Mouse (Mus musculus): ENCODE data around the gene Nek8.
A peak's percentile ranks its signal among the peaks of the same experiment; 100 is the strongest.
"Not testable (repeated sequence)": the region's sequence is repeated elsewhere in the genome, so short reads cannot be mapped to it uniquely, and the experiment has no call there.

The Nek8 gene

GRCm38 (mm10) chr11:78176402-78176862 lies at the start of gene Nek8, which contains the start of gene Tlcd1:
TSS of gene Nek8 (minus strand) at chr11:78176675.
TSS of gene Tlcd1 (plus strand) at chr11:78176711.
- peak; percentile 99 for DNase-seq

GRCm38 (mm10) chr11:78223586-78223985 lies 47.1 kb upstream of the Nek8 start:
- DNase-seq, result no peak

DNA sequence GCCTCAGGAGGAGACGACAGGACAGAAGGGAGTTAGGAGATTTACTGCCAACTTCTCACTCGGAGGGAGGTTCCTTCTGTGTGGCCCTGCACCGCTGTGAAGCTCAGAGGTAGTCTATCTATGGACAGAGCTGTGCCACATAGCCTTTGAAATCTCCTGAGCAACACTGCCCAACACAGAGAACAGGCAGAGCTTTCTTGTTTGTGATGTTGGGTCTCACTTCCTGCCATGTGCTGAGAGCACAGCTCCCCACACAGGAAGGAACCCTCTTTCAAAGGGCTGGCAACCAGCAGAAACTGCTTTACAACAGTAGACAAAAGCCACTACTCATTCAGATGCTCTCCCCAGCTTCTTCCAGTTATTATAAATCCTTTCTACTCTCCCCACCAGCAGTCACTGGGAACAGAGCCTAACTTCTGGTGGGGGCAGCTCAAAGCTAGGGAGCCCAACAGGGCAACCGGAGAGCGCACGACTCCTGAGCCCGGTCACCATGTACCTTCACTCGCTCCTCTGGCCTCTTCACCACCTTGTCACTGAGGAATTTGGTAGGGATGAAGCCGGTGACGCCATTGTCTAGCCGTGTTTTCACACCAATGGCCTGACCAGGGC lies 39.3 kb upstream of the Nek8 start:
- DNase-seq, result no peak

GRCm38 (mm10) chr11:78213086-78213817 lies 36.8 kb upstream of the Nek8 start:
- no peak for DNase-seq

- no peak for DNase-seq
These were observed 35.0 kb upstream of the Nek8 start for GRCm38 (mm10) chr11:78211513-78211912.

- DNase-seq, result no peak
These were observed 34.1 kb upstream of the Nek8 start for GRCm38 (mm10) chr11:78210615-78211014.

DNA sequence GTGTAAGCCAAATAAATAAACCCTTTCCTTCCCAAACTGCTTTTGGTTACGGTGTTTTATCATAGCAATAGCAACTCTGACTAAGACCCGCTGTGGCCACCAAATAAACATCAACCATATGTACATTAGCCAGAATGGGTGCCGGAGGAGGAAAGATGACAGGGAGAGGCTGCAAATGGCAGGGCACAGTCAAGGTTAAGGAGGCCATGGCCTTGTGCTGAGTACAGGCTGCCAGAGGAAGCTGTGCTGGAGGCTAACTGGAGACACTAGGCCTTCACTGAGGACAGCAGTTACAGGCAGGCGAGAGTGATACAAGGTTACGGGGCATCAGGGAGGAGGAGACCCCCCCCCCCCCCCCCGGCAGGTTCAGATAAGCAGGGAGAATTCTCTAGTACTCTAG lies 33.4 kb upstream of the Nek8 start:
- no peak for DNase-seq

DNA sequence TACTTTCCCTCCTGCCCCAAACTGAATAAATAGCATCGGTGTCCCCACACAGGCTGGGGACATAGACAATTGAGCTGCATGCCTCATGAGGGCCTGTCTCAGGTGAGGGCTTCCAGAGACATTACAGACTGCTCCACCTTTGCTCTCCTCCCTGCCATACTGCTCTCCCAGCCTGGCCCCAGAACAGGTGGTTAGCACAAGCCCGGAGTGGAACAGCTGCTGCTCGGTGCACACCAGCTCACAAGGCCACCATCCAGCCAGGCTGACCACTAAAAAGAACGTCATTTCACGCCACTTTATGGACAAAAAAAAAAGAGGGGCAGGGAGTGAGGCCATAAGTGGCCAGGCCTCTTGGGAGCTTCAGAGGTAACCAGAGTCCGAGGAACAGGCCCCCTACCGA lies 30.7 kb upstream of the Nek8 start:
- no peak for DNase-seq

- DNase-seq, result no peak
These were observed 29.1 kb upstream of the Nek8 start for GRCm38 (mm10) chr11:78205361-78206206.

GRCm38 (mm10) chr11:78204287-78204686 lies 27.8 kb upstream of the Nek8 start:
- no peak for DNase-seq

DNA sequence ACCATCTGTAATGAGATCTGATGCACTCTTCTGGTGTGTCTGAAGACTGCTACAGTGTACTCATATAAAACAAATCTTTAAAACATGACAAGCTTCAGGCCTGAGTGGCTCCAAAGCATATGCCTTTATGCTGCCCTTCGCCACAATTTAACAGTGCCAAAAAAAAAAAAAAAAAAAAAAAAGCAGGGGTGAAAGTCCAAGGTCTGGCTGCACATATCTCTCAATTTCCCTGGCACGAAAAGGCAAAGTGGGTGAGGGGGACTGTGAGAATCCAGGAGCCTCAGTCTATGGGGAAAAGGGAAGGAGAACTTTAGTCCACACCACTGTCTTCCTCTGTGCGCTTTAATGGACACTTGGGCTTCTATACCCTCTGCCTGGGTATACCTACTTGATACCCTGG lies 25.9 kb upstream of the Nek8 start:
- no peak for DNase-seq

DNA sequence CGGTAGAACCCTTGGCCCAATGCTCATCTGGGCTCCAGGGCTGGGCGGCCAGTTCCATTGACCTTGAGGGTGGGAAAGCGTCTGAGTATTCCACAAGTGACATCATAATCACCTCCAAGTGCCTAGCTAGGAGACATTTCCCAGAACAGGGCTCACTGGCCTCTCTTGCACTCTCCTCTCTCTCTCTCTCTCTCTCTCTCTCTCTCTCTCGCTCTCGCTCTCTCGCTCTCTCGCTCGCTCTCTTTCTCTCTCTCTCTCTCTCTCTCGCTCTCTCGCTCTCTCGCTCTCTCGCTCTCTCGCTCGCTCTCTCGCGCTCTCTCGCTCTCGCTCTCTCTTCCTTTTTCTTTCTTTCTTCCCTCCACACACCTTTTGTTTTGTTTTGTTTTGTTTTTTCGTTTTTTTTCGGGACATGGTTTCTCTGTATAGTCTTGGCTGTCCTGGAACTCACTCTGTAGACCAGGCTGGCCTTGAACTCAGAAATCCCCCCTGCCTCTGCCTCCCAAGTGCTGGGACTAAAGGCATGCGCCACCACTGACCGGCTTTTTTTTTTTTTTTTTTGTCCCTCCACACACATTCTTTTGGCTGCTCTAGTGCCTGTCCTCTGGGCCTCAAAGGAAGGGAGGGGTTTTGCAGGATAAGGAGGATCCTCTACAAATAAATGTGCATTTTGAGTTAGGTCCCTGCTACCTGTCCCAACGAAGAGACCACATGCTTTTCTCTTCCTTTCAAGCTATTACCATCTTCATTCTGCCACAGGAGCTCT lies 18.8 kb upstream of the Nek8 start:
- no peak for DNase-seq

DNA sequence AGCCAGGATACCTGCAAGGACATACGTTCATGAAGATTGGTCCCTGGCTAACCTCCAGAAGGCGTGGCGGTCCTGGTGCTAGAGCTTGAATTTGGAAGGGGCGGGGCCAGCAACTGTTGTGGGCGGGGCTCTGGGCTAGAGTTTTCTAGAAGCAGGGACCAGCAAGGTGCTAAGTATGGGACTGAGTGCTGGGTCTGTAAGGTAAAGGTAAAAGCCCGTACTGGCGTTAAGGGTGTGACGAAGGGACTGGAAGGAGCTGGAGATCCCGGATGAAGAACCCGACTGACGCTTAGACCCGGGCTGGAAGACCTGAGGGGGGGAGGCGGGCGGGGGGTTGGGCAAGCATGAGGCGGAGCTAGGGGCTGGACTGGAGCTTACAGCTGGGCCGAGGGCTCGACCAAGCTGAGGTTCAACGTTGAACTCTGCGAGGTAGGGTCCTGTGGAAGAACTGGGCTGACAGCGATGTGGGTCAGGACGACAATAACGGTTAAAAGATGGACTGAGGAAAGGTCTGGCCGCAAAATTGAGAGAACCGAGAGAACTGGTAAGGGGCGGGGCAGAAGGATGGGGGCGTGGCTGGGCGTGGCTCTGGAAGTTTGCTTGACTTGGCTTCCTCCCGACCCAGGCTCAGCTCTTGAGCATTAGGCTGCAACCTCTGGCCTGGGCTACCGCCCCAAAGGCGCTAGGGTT lies 18.1 kb upstream of the Nek8 start:
- peak; percentile 85 for DNase-seq

DNA sequence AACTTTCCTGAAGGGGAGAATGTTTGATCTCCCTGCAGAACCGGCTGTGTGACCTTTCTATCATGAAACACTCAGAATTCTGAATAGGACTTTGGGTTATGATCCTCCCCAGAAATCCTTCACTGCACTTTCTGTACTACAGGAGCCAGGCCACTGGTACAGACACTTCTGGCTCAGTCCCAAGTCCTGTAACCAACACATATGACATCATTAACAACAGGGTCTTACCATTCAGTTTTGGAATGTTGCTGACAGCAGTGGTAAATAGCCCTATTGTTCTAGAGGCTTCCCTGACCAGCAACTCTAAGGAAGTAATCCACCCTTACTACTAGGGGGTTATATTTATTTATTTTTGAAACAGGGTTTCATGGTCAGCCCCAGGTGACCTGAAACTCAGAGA lies 16.6 kb upstream of the Nek8 start, which contains the start of gene Proca1:
Proca1 (plus strand) TSS at position 280 of the 400 bp plus-strand sequence.
- no peak for DNase-seq

DNA sequence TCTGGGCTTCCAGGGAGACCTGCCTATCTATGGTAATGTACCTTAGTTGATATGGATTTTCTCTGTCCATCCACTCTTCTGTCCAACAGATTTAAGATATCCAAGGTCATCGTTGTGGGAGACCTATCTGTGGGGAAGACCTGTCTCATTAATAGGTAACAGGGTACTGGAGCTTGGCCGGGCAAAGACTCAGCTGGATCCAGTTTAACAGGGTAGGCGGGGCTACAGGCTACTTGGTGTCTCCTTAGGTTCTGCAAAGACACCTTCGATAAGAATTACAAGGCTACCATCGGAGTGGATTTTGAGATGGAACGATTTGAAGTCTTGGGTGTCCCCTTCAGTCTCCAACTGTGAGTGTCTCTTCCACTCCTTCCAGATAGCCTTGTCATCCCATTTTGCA lies 13.6 kb upstream of the Nek8 start:
- DNase-seq, result peak; percentile 73

GRCm38 (mm10) chr11:78189234-78190040 lies 13.0 kb upstream of the Nek8 start:
- peak; percentile 75 for DNase-seq

DNA sequence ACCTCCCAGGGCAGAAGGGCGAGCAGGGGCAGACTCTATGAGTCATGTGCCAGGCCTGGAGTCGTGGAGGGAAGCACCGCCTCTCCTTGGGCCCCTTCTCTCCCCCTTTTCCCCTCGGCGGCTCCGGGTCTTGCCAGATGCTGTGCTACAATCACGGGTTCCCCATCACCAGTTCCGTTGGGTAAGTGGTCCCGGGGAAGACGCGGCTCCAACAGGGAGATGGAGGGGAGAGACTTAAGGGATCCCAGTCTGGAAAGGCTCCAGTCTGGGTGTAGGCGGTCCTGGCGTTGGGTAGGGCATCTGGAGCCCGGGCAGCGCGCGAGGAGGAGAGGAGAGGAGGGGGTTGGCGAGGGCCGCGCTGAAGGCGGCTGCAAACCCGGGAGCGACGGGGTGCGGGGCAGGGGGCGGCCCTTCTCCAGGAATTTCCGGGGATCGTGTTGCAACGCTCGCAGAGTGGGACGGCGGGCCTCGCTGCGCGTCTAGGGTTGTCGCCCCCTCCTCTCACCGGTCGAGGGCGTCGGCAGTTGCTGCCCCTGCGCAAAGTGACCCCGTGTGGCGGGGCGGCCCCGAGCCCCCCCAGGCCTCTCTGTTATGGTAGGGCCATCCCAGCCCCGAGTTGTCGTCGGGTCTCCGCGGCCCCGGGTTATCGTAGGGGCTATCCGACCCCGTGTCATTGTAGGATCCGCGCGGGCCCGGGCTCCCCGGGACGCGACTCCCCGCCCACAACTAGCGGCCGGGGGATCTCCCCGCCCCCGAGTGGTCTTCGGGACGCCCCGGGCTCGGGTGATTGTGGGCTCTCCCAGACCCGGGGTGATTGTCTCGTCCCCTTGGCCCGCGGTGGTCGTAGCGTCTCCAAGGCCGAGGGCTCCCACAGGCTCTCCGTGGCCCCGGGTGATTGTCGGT lies 12.1 kb upstream of the Nek8 start, which contains the start of gene Rab34:
Rab34 (plus strand) TSS at position 100 of the 903 bp plus-strand sequence.
- peak; percentile 77 for DNase-seq

GRCm38 (mm10) chr11:78184702-78185101 lies 8.2 kb upstream of the Nek8 start:
- not testable (repeated sequence) for DNase-seq

- DNase-seq, result no peak
These were observed 7.5 kb upstream of the Nek8 start for GRCm38 (mm10) chr11:78183884-78184514.

All from kidney, adult 18-20 months (tissue).